Mouse (Mus musculus): ENCODE data around the gene Eps8.

GRCm38 (mm10) chr6:137633626-137634025 lies 21.1 kb downstream of the Eps8 start:
- TF ChIP-seq TAL1 (IDR thresholded peaks at IDR 0.05; ENCODE audit: low read length) (no peak), CTCF (IDR thresholded peaks at IDR 0.05 in 2 of 3, conservative IDR thresholded peaks at IDR 0.05 in 1 of 3; ENCODE audit: control insufficient read depth in 1 of 3, insufficient read depth in 1 of 3, low read depth in 2 of 3, low read length in 3 of 3, poor library complexity in 1 of 3, severe bottlenecking in 1 of 3) (no peak), POLR2AphosphoS2 (IDR thresholded peaks at IDR 0.05; ENCODE audit: low read length) (no peak), POLR2A (IDR thresholded peaks at IDR 0.05; ENCODE audit: control insufficient read depth in 1 of 2, insufficient read depth in 1 of 2, low read depth in 1 of 2, low read length in 2 of 2, poor library complexity in 1 of 2) (no peak), RCOR1 (IDR thresholded peaks at IDR 0.05; ENCODE audit: low read depth, low read length) (no peak), ZC3H11A (IDR thresholded peaks at IDR 0.05; ENCODE audit: low read depth, low read length) (no peak), JUND (IDR thresholded peaks at IDR 0.05; ENCODE audit: low read depth, low read length) (no peak), CHD1 (IDR thresholded peaks at IDR 0.05; ENCODE audit: low read depth, low read length) (no peak), ZKSCAN1 (IDR thresholded peaks at IDR 0.05; ENCODE audit: low read depth, low read length) (no peak), MAFK (IDR thresholded peaks at IDR 0.05; ENCODE audit: borderline replicate concordance, low read depth, low read length) (no peak), CHD2 (IDR thresholded peaks at IDR 0.05; ENCODE audit: low read length) (no peak), BHLHE40 (IDR thresholded peaks at IDR 0.05; ENCODE audit: borderline replicate concordance, low read depth, low read length) (no peak)
